Mouse (Mus musculus): ENCODE measurements at regions not wholly inside any gene's neighbourhood (a gene's known extent, or its start where the extent isn't known, plus 50 kb on each side); places are given as distances from the start of the nearest gene placed in this dataset.

- H3K36me3 ChIP-seq (ENCODE audit: inconsistent target), result no peaks in the 10 kb centered on the region
- H3K79me2 ChIP-seq (ENCODE audit: inconsistent target), result no peaks in the 10 kb centered on the region
- 97% methylated on average over 10 of the region's 10 CpGs for WGBS (ENCODE audit: missing documents)
- H3K4me3 ChIP-seq (ENCODE audit: inconsistent target), result no peak overlapping the region
- no peak overlapping the region for H3K27ac ChIP-seq
These were observed 80.7 kb upstream of the Gm9887 start for GRCm38 (mm10) chr12:69452986-69453385.

GRCm38 (mm10) chr12:69451110-69451509 is 78.9 kb upstream of the Gm9887 start:
- WGBS (ENCODE audit: missing documents), result 76% methylated on average over 6 of the region's 6 CpGs
- H3K27ac ChIP-seq, result peak overlapping the region; percentile 15; the same call in 1 of the 2 replicates
- H3K79me2 ChIP-seq (ENCODE audit: inconsistent target), result no peaks in the 10 kb centered on the region

GRCm38 (mm10) chr12:69447962-69448767 is 75.9 kb upstream of the Gm9887 start:
- no peaks in the 10 kb centered on the region for H3K36me3 ChIP-seq (ENCODE audit: inconsistent target)
- H3K79me2 ChIP-seq (ENCODE audit: inconsistent target), result no peaks in the 10 kb centered on the region
- WGBS (ENCODE audit: missing documents), result 7% methylated on average over 14 of the region's 14 CpGs
- H3K27ac ChIP-seq, result peak overlapping the region; percentile 96
- H3K4me3 ChIP-seq (ENCODE audit: inconsistent target), result peak overlapping the region; percentile 32

More at GRCm38 (mm10) chr12:69451110-69451509, 78.9 kb upstream of the Gm9887 start:
- Histone ChIP-seq H3K4me3 (ENCODE audit: inconsistent target) (no peak overlapping the region), H3K36me3 (ENCODE audit: inconsistent target) (no peaks in the 10 kb centered on the region)

- no peaks in the 10 kb centered on the region for H3K79me2 ChIP-seq (ENCODE audit: inconsistent target)
- no peaks in the 10 kb centered on the region for H3K36me3 ChIP-seq (ENCODE audit: inconsistent target)
- peak overlapping the region; percentile 96 for H3K27ac ChIP-seq
- 6% methylated on average over 9 of the region's 9 CpGs for WGBS (ENCODE audit: missing documents)
- H3K4me3 ChIP-seq (ENCODE audit: inconsistent target), result peak overlapping the region; percentile 32
These were observed 75.1 kb upstream of the Gm9887 start for GRCm38 (mm10) chr12:69447322-69447827.

- Histone ChIP-seq H3K36me3 (ENCODE audit: inconsistent target) (no peaks in the 10 kb centered on the region), H3K4me3 (ENCODE audit: inconsistent target) (peak overlapping the region; percentile 32; the same call in 1 of the 2 replicates), H3K27ac (peak overlapping the region; percentile 96)
These were observed 74.4 kb upstream of the Gm9887 start for GRCm38 (mm10) chr12:69446468-69447321.

GRCm38 (mm10) chr12:69446085-69446467 is 73.8 kb upstream of the Gm9887 start:
- no peak overlapping the region for H3K4me3 ChIP-seq (ENCODE audit: inconsistent target)
- H3K79me2 ChIP-seq (ENCODE audit: inconsistent target), result no peaks in the 10 kb centered on the region
- 90% methylated on average over 10 of the region's 10 CpGs for WGBS (ENCODE audit: missing documents)
- H3K27ac ChIP-seq, result peak overlapping the region; percentile 96
- H3K36me3 ChIP-seq (ENCODE audit: inconsistent target), result no peaks in the 10 kb centered on the region

More at GRCm38 (mm10) chr12:69446468-69447321, 74.4 kb upstream of the Gm9887 start:
- H3K79me2 ChIP-seq (ENCODE audit: inconsistent target), result no peaks in the 10 kb centered on the region
- WGBS (ENCODE audit: missing documents), result 36% methylated on average over 11 of the region's 17 CpGs

GRCm38 (mm10) chr12:69442321-69442720 is 70.1 kb upstream of the Gm9887 start:
- H3K36me3 ChIP-seq (ENCODE audit: inconsistent target), result no peaks in the 10 kb centered on the region
- no peaks in the 10 kb centered on the region for H3K79me2 ChIP-seq (ENCODE audit: inconsistent target)
- no peak overlapping the region for H3K4me3 ChIP-seq (ENCODE audit: inconsistent target)
- 65% methylated on average over 6 of the region's 6 CpGs for WGBS (ENCODE audit: missing documents)
- no peak overlapping the region for H3K27ac ChIP-seq

GRCm38 (mm10) chr12:69441764-69442163 is 69.5 kb upstream of the Gm9887 start:
- Histone ChIP-seq H3K36me3 (ENCODE audit: inconsistent target) (no peaks in the 10 kb centered on the region), H3K79me2 (ENCODE audit: inconsistent target) (no peaks in the 10 kb centered on the region), H3K27ac (no peak overlapping the region), H3K4me3 (ENCODE audit: inconsistent target) (no peak overlapping the region)
- 88% methylated on average over 4 of the region's 4 CpGs for WGBS (ENCODE audit: missing documents)

GRCm38 (mm10) chr12:69438271-69438670 is 66.0 kb upstream of the Gm9887 start:
- Histone ChIP-seq H3K36me3 (ENCODE audit: inconsistent target) (no peaks in the 10 kb centered on the region), H3K27ac (no peak overlapping the region), H3K4me3 (ENCODE audit: inconsistent target) (no peak overlapping the region), H3K79me2 (ENCODE audit: inconsistent target) (no peaks in the 10 kb centered on the region)
- WGBS (ENCODE audit: missing documents), result 71% methylated on average over 5 of the region's 5 CpGs

- H3K27ac ChIP-seq, result no peak overlapping the region
- WGBS (ENCODE audit: missing documents), result 88% methylated on average over 10 of the region's 10 CpGs
- H3K79me2 ChIP-seq (ENCODE audit: inconsistent target), result no peaks in the 10 kb centered on the region
- no peaks in the 10 kb centered on the region for H3K36me3 ChIP-seq (ENCODE audit: inconsistent target)
- H3K4me3 ChIP-seq (ENCODE audit: inconsistent target), result no peak overlapping the region
These were observed 64.7 kb upstream of the Gm9887 start for GRCm38 (mm10) chr12:69436839-69437501.

- Histone ChIP-seq H3K4me3 (ENCODE audit: inconsistent target) (no peak overlapping the region), H3K36me3 (ENCODE audit: inconsistent target) (no peaks in the 10 kb centered on the region), H3K27ac (no peak overlapping the region), H3K79me2 (ENCODE audit: inconsistent target) (no peaks in the 10 kb centered on the region)
- 91% methylated on average over 4 of the region's 4 CpGs for WGBS (ENCODE audit: missing documents)
These were observed 62.1 kb upstream of the Gm9887 start for GRCm38 (mm10) chr12:69434315-69434714.

GRCm38 (mm10) chr12:69432086-69432485 is 59.8 kb upstream of the Gm9887 start:
- 94% methylated on average over 6 of the region's 7 CpGs for WGBS (ENCODE audit: missing documents)
- Histone ChIP-seq H3K4me3 (ENCODE audit: inconsistent target) (no peak overlapping the region), H3K36me3 (ENCODE audit: inconsistent target) (no peaks in the 10 kb centered on the region)

GRCm38 (mm10) chr12:69428108-69428507 is 55.9 kb upstream of the Gm9887 start:
- WGBS (ENCODE audit: missing documents), result 100% methylated on average over 6 of the region's 6 CpGs
- Histone ChIP-seq H3K79me2 (ENCODE audit: inconsistent target) (no peaks in the 10 kb centered on the region), H3K4me3 (ENCODE audit: inconsistent target) (no peak overlapping the region), H3K36me3 (ENCODE audit: inconsistent target) (no peaks in the 10 kb centered on the region), H3K27ac (no peak overlapping the region)

More at GRCm38 (mm10) chr12:69432086-69432485, 59.8 kb upstream of the Gm9887 start:
- Histone ChIP-seq H3K79me2 (ENCODE audit: inconsistent target) (no peaks in the 10 kb centered on the region), H3K27ac (no peak overlapping the region)

- no peak overlapping the region for H3K27ac ChIP-seq
- WGBS (ENCODE audit: missing documents), result 86% methylated on average over 3 of the region's 3 CpGs
These were observed 53.4 kb upstream of the Gm9887 start for GRCm38 (mm10) chr12:69425610-69426009.

More at GRCm38 (mm10) chr12:69425610-69426009, 53.4 kb upstream of the Gm9887 start:
- Histone ChIP-seq H3K79me2 (ENCODE audit: inconsistent target) (no peaks in the 10 kb centered on the region), H3K36me3 (ENCODE audit: inconsistent target) (no peaks in the 10 kb centered on the region), H3K4me3 (ENCODE audit: inconsistent target) (no peak overlapping the region)
